Mouse (Mus musculus) forebrain, embryonic 10.5 days (tissue): ENCODE results near the gene Eif4h. TPM values are rescaled to one million over a fixed set of nuclear protein-coding genes. Genes with fewer than 3 reads are reported as not detected.

Source experiments
- microRNA-seq: library from miRNA; unstranded; fragments of <30 nt; microRNA quantifications from one replicate; pipeline ENCODE4, GENCODE M21; 2017
- polyA plus RNA-seq: library from polyadenylated mRNA; unstranded; fragments of >200 nt; fragmentation: Nextera tagmentation; extraction: Ambion mirVana; gene quantifications from 2 replicates; pipeline ENCODE4 v1.2.1, GENCODE M21; 2016

The Eif4h gene
- polyA plus RNA-seq, 1 experiment from 2014 or later: 571 TPM

Small RNAs within 50 kb of the gene (microRNA-seq; reads per million reads assigned to microRNA genes)
- gene Mir7228: not detected

Other genes starting within 250 kb of the Eif4h start
- 92.6 and 98.9 TPM in 2 replicates for gene Gtf2ird1, start 182.8 kb downstream of the Eif4h start, polyA plus RNA-seq
- gene Clip2, start 87.1 kb downstream of the Eif4h start, polyA plus RNA-seq: 4.2 and 4.5 TPM in 2 replicates
- gene Syna, start 79.3 kb downstream of the Eif4h start, polyA plus RNA-seq: 0.10 TPM in 1 of 2 replicates, not detected in the other
- 440 and 447 TPM in 2 replicates for gene Rfc2, start 58.1 kb downstream of the Eif4h start, polyA plus RNA-seq
- 2.8 and 4.2 TPM in 2 replicates for gene Lat2, start 24.5 kb downstream of the Eif4h start, polyA plus RNA-seq
- gene Limk1, start 49.1 kb upstream of the Eif4h start, polyA plus RNA-seq: 6.2 and 7.1 TPM in 2 replicates
- 1.3 TPM in 2 replicates for gene Eln, start 107.8 kb upstream of the Eif4h start, polyA plus RNA-seq